Mouse (Mus musculus): Measurements from ENCODE around the gene Mtch1.
"Not testable (repeated sequence)": the region's sequence is repeated elsewhere in the genome, so short reads cannot be mapped to it uniquely, and the experiment has no call there.

The Mtch1 gene

DNA sequence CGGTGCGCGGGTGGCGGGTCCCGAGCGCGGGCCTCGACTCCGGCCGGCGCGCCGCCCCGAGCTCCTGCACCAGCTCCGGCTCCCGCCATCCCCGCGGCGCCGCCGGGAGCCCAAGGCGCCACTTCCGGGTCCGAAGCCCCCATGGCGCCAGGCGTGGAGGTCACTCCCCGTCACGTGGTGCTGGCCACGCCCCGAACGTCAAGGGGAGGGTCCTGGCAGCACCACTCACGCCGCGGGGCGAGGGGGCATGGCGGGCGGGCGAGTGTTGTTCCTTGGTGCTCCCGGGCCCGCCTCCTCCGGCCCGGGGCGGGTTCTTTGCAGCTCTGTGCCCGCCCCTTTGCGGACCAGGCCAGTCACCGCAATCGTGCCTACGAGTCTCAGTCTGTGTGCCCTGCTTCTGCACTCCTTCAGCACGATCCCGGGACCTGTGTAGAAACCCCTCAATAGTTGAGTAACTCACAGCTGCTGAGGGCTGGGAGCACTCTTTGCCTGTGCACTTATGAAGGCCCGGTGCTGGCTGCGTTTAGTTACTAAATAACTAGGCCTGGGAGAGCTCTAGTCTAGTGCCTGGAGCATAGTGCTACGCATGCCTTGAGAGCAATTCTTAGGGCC, at the start of gene Mtch1:
Mtch1 (minus strand) TSS at position 290 of the 612 bp plus-strand sequence.
- peak; percentile 98 for DNase-seq (ENCODE audit: low spot score)

DNA sequence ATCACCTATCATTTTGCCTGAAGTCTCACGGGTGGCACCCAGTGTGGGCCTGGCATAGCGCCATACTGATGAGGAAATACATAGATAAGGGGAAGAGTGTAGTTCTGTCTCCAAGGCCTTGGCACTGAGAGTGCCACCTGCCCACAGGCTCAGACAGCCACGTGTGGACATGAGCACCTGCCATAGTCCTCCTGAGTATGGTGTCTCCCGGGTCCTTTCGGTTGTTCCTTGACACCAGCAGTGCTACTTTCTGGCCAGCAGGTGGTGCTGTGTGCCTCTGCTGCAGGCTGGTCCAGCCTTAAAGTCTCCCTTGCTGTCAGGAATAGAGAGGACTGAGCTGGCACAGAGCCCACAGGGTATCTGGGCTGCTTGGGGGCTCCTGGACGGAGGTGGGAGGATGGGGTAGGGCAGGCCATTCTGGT, 49.1 kb upstream of the Mtch1 start:
- DNase-seq (ENCODE audit: low spot score): peak; percentile 68

DNA sequence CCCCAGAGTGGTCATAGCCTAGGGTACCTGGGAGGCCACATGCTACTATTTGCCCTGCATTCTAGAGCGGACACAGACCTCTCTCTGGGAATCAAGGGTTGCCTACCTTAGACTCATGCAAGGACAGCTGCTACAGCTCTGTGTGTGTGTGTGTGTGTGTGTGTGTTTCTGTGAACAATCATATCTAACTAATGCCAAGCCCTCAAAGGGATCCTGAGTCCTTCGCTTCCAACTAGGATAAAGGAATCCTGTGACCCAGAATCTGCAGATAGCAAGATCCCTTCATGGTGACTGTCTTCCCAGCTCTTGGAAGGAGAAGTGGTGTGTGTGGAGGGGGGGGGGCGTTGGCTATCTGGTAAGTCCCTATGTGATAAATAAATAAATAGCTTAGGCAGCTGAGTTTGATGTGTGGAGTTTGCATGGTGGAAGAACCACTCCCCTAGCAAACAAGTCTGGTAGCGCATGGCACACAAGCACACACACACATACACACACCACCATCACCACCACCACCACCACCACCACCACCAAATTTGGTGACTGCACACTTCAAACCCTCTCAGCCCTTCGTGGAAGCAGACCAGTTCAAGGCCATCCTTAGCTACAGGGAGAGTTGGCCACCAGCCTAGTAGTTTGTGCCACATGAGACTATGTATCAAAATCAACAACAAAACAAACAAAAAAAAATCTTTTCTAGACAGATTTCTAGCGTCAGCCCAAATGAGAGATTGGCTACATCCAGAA, 48.5 kb upstream of the Mtch1 start:
- no peak for DNase-seq (ENCODE audit: low spot score)

DNA sequence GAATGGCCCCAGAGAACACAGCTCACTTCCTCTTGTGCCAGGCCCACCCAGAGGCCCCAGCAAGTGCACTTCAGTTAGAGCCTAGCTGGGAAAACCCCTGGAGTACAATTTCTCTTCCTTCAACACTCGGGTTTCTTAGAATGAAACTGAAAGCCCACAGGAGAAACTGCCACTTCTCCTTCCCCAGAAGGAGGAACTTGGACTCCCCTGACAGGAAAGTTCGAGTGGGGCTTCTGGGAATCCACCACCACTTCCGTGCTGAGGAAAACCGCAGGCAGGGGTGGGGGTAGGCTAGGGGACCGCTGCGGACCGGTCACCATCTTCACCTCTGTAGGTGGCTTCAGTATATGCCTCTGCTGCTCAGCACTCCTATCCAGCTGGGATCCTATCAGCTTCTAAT, 47.6 kb upstream of the Mtch1 start:
- DNase-seq (ENCODE audit: low spot score): no peak

DNA sequence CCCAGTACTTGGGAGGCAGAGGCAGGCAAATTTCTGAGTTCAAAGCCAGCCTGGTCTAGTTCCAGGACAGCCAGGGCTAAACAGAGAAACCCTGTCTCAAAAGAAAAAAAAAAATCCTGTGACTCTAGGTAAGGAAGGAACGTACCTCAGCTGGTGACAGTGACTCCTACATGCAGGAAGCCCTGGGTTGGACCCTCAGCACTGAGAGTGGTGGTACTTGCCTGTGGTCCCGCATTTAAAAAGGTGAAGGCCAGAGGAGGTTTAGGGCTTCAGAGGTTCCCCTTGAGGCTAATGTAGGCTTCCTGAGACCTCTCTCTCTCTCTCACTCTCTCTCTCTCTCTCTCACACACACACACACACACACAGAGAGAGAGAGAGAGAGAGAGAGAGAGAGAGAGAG, 47.0 kb upstream of the Mtch1 start:
- DNase-seq (ENCODE audit: low spot score): not testable (repeated sequence)

DNA sequence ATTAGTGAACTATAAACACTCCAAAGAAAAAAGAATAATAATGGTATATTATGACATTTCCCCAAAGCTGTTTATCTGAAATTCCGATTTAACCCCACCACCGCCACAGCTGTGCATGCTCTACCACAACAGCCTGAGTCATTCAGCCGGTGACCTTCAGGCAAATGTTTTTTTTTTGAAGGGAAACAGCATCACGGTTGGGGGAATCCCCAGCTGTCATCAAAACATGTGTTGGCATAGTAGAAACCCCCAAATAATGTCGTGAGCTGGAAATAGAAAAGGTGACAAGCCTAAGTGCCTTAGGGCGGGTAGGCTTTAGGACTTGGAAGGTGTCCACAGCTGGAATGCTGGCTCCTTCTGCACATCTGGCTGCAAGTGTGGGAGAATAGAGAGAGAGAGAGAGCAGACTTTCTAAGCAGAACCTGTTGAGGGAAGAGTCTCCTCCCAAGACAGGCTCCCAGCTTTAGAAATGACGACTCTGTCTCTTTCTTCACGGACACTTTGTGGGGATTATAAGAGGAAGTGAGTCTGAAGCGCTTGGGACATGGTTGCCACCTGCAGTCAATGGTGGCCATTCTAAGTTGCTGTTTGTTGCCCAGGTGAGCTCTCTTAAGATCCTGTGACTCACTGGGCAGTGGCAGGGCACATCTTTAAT, 46.5 kb upstream of the Mtch1 start:
- no peak for DNase-seq (ENCODE audit: low spot score)

DNA sequence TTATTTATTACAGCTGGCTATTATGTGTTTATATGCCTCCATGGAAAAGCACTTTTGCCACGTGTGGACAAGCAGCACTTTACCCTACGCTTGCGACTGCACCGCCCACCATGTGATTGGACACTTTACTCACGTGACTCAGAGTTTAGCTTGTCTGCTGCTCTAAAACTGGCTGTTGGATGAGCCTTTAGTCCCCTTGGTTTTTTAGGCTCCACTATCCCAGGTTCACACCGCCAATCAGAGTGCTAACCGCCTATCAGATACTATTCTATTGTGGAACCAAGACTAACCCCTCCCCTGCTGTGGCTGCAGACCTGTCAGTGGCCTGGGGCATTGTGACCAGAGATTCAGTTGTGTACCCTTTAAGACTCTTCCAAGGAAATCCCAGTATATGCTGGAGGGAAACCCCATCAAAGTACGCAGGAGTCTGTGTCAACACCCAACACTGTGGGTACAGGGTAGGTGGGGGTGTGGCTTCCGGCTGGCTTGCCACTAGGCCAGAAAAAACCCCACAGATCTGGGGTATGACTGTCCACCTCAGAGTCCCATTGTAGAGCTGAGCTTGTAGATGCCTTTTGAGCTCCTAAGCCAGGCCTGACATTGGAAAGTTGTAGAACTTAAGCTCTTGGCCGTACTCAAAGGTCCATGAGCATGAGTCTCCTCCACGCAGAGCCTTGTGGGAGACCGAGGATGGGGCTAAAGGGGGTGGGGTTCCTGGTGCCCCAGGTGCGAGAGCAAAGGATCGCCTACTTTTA, 45.8 kb upstream of the Mtch1 start:
- no peak for DNase-seq (ENCODE audit: low spot score)

DNA sequence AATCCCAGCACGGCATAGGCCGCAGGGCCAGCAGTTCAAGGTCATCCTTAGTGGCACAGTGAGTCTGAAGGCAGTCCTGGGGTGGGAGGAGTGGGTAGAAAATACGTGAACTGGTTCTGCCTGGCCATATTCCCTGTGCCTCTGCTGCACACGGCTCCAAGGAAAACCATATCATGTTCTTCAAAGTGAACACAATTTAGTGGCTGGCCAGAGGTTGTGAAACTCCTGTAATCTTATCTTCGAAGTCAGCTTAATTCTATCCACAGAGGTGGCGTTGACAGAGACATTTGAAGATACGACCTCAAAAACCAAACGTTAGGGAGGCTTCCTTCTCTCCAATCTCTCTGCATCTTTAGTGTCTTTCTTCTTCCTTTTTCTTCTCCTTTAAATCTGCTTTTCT, 43.5 kb upstream of the Mtch1 start:
- no peak for DNase-seq (ENCODE audit: low spot score)

DNA sequence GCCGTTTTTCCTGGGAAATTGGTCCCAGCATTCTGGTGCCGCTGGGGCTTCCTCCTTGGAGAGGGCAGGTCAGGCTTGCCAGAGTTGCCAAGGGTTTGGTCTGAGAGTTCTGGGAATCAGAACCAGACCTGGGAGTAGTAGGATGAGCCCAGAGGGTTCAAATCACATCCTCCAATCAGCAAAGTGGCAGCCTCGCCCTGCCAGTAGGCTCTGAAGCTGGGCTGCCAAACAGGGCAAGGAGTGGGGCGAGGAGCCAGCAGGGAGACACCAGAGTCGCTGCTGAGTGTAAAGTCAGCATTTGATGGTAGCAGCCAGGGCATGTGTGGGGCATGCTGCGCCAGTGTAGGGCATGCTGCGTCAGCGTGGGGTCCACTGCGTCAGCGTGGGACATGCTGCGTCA, 41.2 kb upstream of the Mtch1 start:
- no peak for DNase-seq (ENCODE audit: low spot score)

DNA sequence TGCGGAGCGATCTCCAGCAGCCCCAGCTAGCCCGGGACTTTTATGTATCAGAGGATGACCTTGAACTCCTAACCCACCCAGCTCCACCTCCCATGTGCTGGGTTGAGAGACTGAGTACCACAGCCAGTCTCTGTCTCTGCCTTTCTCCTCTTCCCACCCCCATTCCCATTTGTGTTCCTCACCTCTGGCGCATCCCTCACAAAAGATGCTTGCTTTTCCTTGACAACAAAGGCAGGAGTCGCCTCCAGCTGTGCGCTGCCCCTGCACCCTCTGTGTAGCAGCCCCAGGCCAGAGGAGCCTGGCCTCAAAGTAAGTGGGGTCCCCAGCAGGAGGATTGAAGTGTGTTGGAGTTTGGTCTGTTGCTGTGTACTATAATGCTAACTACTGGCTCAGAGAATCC, 38.0 kb upstream of the Mtch1 start:
- no peak for DNase-seq (ENCODE audit: low spot score)

DNA sequence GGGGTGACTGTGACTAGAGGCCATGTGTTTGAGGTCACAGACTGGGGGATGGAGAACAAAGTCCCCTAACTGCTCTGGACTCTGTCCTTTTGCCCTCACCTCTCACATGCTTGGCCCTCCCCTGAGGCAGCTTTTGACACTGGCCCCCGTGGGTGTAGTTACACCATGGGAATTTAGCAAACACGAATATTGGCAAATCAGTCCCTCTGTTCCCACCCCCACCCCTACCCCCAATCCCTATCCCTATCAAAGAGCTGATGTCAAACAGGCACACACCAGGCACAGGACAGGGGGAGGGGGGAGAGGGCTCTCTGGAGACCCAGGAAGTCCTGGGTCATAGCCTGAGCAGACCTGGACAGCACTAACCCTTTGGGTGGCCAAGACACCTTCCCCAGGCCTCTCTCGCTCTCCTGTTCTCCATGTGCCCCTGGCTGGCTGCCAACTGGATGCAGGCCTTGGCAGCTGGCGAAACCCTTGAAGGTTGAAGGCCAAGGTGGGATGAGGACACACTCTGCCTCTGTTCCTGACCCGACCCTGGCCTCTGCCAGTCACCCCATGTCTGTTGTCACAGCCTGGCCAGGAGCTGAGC, 37.2 kb upstream of the Mtch1 start:
- no peak for DNase-seq (ENCODE audit: low spot score)

DNA sequence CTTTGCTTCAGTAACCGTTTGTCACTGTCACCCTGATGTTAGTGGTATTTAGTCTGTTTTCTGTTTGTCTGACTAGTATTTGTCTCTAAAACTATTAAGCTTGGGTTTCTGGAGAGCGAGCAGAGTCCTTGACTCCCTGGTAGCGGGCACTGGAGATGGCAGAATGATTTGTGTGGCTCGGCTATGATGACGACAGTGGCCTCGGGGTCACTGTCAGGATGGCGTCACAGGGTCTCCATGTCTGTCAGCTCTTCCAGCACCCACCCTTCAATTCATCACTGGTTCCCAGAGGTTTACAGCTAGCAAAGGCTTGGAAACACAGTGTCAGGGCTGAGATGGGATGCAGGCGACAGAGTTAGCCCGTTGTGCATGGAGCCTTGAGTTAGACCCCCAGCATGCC, 36.2 kb upstream of the Mtch1 start:
- DNase-seq (ENCODE audit: low spot score): no peak

DNA sequence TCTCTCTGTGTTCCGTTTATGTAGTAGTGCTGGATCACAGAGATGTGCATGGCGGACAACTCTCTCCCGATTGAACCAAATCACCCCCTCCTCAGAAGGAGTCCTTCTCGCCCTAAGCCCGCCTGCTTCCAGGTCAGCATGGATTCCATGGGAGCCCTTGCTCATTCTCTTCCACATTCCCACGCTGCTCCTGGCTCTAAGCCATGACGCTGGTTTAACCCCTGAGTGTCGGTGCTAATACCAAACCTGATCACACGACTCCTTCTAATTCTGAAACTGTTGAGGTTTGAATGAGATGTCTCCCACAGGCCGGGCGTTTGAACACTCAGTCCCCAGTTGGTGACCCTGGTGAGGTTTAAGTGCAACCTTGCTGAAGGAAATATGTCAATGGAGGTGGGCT, 34.7 kb upstream of the Mtch1 start:
- DNase-seq (ENCODE audit: low spot score): no peak

DNA sequence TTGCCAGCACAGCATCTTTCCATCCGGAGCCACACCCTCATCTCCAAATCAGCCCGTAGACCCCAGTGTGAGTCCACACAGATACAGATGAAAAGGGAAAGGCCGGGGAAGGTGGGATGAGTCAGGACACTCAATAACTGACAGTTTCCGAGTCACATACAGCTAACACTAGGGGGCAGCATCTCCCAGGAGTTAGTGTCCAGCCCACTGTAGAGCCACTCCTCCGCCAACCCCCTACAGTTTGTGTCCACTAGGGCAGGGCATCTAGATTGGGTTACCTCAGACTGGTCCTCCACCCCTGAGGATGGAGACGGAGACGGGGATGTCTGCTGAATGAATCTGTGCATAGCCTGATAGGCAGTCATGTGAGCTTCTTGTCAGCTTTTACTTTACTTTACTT, 33.7 kb upstream of the Mtch1 start:
- DNase-seq (ENCODE audit: low spot score): no peak

DNA sequence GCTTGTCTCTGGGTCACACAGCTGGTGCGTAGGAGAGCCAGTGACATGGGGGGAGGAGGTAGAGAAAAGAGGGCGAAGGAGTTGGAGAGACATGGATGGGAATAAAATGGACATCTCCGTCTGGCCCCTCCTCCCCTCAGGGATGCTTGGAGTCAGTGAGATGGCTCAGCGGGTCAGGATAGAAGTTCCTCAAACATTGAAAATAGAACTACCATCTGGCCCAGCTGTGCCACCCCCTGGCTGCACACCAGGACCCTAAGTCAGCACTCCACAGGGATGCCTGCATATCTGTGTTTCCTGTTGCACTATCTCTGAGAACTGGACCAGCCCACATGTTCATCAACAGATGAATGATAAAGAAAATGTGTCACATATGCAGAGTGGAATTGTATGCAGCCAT, 32.5 kb upstream of the Mtch1 start:
- DNase-seq (ENCODE audit: low spot score): no peak

DNA sequence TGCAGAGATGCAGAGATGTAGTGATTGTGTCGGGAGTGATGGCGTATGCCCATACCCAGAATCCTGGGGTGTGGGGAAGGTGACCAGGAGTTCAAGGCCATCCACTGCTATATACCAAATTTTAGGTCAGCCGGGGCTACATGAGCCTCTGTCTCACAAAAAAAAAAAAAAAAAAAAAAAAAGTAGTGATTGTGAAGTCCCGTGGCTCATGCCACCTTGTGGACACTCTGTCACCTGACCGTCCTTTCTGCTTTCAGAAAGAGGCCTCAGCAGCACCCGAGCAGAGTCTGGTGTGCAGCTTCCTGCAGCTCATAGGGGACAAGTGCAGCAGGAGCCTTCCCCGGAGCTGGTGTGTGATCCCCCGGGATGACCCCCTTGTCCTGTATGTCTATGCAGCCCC, 30.3 kb upstream of the Mtch1 start:
- DNase-seq (ENCODE audit: low spot score): no peak

DNA sequence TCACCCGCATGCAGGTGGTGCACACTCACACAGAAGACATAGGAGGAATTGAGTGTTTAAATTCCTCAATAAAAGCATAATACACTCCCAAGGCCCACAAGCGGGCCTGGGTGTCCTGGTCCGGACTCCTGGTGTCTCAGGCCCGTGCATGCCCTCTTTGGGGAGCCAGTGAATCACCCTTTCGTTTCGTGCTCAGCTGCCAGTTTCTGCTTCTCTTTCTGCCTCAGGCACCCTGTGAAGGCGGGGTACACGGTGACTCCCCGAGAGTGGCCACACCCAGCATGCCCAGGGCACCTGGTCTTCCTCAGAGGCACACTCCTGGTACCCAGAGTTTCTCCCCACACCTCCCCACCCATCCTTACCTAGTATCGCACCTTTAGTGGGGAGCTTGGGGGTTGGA, 28.1 kb upstream of the Mtch1 start:
- DNase-seq (ENCODE audit: low spot score): no peak

DNA sequence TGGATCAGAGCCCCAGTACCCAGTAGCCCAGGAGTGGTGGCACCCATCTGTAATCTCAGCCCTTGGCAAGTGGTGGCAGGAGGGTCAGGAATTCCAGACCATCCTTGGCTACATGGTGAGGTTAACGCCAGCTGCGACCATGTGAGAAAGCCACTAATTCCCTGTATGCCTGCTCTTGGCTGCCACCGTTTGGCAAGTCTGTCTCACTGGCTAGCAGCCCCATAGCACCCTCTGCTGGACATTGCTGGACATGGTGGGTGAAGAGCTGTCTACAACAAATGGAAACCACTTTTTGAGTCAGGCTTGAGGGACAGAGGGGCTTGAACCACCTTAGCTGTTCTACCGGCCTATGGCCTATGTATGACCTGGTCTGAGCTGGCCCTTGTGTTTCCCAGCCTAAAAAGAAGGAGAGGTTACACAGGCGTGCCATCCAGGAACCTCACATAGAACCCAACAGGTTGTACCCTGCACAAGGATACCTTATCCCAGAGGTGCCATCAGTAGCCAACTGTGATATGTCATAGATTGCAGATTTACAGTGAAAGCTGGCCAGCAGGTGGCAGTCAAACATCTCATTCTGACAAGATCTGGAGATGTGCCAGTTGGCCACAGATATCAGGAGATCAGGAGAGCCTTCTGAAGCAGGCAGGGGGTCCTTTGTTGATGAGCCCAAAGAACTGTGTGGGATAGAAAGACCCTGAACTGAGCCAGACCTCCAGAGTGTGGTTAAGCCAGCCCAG, 23.4 kb upstream of the Mtch1 start:
- DNase-seq (ENCODE audit: low spot score): peak; percentile 92

DNA sequence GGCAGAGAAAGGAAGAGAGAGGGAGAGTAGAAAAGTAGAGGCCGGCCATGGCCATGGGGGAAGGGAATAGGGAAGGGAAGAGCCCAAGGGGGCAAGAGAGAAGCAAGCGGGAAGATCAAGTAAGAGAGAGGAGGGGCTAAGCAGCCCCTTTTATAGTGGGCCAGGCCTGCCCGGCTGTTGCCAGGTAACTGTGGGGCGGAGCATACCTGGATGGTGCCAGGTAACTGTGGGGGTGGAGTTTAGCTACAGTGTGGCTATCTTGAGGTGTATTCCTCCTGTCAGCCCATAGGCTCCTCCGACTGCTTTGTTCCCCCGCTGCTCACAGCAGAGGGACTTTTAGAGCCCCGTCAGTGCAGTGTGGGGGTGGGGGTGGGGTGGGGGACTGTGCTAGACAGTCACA, 21.0 kb upstream of the Mtch1 start:
- no peak for DNase-seq (ENCODE audit: low spot score)

DNA sequence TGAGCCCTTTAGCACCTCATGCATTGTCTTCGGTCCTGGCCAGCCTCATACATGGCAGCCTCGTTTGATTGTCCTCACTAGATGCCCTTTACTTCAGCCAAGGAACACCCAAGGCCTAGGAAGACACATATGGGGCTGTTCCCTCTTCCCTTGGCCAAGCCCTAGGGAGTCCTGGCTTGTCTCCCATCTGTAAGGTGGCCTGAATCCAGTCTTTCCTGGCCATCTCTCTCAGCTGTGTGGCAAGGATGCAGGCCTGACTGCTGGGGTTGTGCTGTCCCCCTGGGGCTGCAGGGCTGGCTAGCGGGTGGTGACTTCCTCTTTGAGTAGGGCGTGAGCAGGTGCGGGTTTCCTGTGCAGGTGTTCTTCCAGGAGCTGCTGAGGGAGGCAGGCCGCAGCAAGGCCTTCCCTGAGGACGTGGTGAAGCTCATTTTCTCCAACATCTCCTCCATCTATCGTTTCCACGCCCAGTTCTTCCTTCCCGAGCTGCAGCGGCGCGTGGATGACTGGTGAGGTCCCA, 17.4 kb upstream of the Mtch1 start:
- DNase-seq (ENCODE audit: low spot score): no peak

DNA sequence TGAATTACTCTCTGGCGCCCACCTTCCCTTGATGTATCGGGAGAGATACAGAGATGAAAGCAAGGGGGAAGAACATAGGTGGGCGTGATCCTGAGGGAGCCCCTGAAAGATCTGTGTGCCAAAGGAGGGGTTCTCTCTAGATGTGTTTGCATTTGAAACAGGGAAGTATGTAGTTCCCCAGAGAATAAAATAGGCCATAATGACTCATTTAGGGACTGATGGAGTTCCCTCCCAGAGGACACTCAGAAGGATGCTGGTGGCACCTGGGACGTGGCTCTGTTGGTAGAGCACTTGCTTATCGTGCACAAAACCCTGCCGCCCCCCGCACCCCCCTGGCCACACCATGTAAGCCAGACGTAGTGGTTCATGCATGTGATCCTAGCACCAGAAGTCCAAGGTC, 15.4 kb upstream of the Mtch1 start:
- DNase-seq (ENCODE audit: low spot score): no peak
